Mouse (Mus musculus) liver, adult 2 months (tissue): ENCODE measurements around the gene Fbxo40. TPM values are rescaled to one million over a fixed set of nuclear protein-coding genes. Genes with fewer than 3 reads are reported as not detected.

Experiments
- DNase-seq: peaks from one replicate; pipeline ENCODE4 v3.0.0-alpha.2; 2011; ENCODE audit warnings: low read depth, low spot score; ENCODE audit errors: extremely low read depth
- H3K27ac ChIP-seq: fragments of 200-500 bp; replicated peaks from 2 replicates; pipeline ENCODE4 v1.5.1; 2012; ENCODE audit warnings: low read depth, mild to moderate bottlenecking, control low read depth, inconsistent platforms, low read length; ENCODE audit not compliant: insufficient read depth
- H3K27me3 ChIP-seq: fragments of 200-500 bp; 2 replicates; pipeline ENCODE4 v1.6.1; 2012; ENCODE audit warnings: mild to moderate bottlenecking, moderate library complexity, low read length, inconsistent platforms; ENCODE audit not compliant: control insufficient read depth, insufficient read depth
- H3K36me3 ChIP-seq: fragments of 200-500 bp; 2 replicates; pipeline ENCODE4 v1.6.1; 2012; ENCODE audit warnings: low read length, inconsistent platforms; ENCODE audit not compliant: control insufficient read depth, insufficient read depth
- H3K4me1 ChIP-seq: fragments of 200-500 bp; 2 replicates; pipeline ENCODE4 v1.6.1; 2011; ENCODE audit warnings: low read length; ENCODE audit not compliant: control insufficient read depth, insufficient read depth
- H3K4me3 ChIP-seq: fragments of 200-500 bp; 2 replicates; pipeline ENCODE4 v1.5.1; 2011; ENCODE audit warnings: low read depth, mild to moderate bottlenecking, control low read depth, low read length, moderate library complexity; ENCODE audit not compliant: insufficient read depth
- H3K79me2 ChIP-seq: fragments of 200-500 bp; 2 replicates; pipeline ENCODE4 v1.6.1; 2012; ENCODE audit warnings: inconsistent platforms, mild to moderate bottlenecking, low read length, moderate library complexity; ENCODE audit not compliant: control insufficient read depth, insufficient read depth
- H3K9ac ChIP-seq: fragments of 200-500 bp; 2 replicates; pipeline ENCODE4 v1.6.1; 2012; ENCODE audit warnings: low read depth, mild to moderate bottlenecking, control low read depth, inconsistent platforms, low read length
- CTCF ChIP-seq: fragments of 200-500 bp; IDR thresholded peaks from 2 replicates; pipeline ENCODE4 v1.5.1; 2011; ENCODE audit warnings: low read depth, low read length, control low read depth
- POLR2A ChIP-seq: fragments of 200-500 bp; IDR thresholded peaks from 2 replicates; pipeline ENCODE4 v1.6.1; 2011; ENCODE audit warnings: low read length, control low read depth; ENCODE audit not compliant: insufficient read depth; ENCODE audit errors: extremely low read depth
- WGBS: fragments of 180-500 bp; shearing (Covaris S2); methylation state at CpG from one replicate; pipeline ENCODE4 v1.1.7; 2018; 5-methylcytosine and 5-hydroxymethylcytosine counted together
- polyA plus RNA-seq: library from polyadenylated mRNA; depleted of rRNA; stranded (reverse); fragments of >200 nt; gene quantifications from 2 replicates; pipeline ENCODE4 v1.2.3, GENCODE M21; 2012
- total RNA-seq: library from RNA; depleted of rRNA; stranded (reverse); fragments of >200 nt; gene quantifications from 2 replicates; pipeline ENCODE4 v1.2.3, GENCODE M21; 2014

Gene Fbxo40
- total and polyA plus RNA-seq, 2 experiments, result 0.09 to 0.37 TPM

DNA sequence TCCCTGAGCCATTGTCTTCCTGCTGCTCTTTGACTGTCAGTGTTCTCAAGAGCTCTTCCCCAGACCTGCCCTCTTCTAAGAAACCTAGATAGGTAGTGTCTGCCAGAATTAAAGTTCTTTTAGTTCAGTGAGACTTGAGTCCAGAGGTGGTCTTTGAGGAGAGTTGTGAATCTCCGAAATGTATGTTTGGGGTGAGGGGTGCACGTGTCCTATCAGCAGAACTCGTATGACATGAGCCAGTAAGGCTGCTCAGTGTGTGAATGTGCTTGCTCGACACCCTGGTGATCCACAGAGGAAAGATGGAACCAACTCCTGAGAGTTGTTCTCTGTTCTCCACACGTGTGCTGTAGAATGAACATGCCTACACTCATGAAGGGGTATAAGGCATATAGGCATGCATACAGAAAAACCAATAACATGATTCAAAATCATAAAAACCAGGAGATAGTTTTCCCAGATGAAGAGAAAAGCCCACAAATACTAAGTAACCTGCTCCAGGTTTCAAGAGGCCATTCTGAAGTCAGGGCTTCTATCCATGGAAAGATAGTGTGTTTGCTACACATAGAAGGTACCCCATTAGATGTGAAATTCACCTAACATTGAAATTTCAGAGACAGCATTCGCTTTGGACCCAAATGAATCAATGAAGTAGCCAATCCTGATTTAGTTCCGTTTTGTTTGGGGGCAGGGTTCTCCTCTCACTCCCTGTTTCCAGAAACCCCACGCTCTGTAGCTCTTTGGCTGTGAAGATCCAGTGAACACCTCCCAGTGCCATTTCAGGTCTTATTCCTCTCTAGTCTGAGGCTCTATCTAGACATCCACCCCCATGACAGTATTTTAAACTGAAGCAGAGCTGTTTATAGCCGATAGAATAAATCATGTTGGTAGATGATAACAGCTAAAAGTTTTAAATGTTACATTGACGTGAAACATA, 63.5 kb downstream of the Fbxo40 start:
- Histone ChIP-seq H3K36me3 (peaks cover 59% of the 10 kb centered on the region), H3K27me3 (no peaks in the 10 kb centered on the region), H3K9ac (no peak overlapping the region), H3K79me2 (no peaks in the 10 kb centered on the region), H3K27ac (no peak overlapping the region), H3K4me1 (no peaks in the 10 kb centered on the region), H3K4me3 (no peak overlapping the region)
- no peak for TF ChIP-seq CTCF
- no peak for TF ChIP-seq POLR2A
- no peak for DNase-seq
- WGBS, result 95% methylated on average over 10 of the region's 10 CpGs

DNA sequence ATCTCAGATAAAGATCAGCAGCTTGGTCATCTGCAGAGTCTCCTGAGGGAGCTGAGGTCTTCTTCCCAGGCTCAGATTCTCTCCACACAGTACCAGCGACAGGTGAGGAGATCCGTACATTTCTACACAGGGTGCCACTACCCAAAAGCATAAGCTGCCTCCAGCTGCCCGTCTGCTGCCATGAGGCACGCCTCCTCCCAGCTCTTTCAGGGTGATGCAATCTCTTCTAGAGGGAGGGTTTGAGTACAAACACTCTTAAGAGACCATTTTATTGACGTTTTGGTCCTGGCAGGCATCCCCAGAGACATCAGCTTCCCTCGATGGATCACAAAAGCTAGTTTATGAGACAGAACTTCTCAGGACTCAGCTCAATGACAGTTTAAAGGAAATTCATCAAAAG, 64.5 kb downstream of the Fbxo40 start:
- Histone ChIP-seq H3K79me2 (no peaks in the 10 kb centered on the region), H3K9ac (no peak overlapping the region), H3K27ac (no peak overlapping the region), H3K36me3 (peaks cover 56% of the 10 kb centered on the region), H3K27me3 (no peaks in the 10 kb centered on the region), H3K4me1 (no peaks in the 10 kb centered on the region), H3K4me3 (no peak overlapping the region)
- DNase-seq, result no peak
- WGBS, result 59% methylated on average over 6 of the region's 6 CpGs
- TF ChIP-seq POLR2A, result no peak
- TF ChIP-seq CTCF, result no peak

DNA sequence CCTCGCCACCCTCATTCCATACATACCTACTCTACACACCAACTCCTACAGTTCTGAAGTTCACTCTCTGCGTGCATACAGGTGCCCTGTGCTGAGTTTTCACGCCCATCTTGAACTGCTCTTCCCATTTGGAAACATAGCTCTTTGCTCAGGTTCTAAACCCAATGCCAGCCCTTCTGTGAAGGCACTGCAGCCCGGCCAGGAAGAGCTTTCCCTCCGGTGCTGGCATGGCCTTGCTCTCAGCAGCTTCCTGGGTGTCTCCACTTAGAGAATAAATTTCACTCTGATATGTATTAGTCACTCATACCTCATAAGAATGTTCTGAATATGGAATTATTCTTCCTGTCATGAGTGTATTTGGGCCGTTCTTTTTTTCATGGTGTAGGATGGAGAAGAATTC, 64.9 kb downstream of the Fbxo40 start:
- Histone ChIP-seq H3K36me3 (peaks cover 58% of the 10 kb centered on the region), H3K27ac (no peak overlapping the region), H3K27me3 (no peaks in the 10 kb centered on the region), H3K4me1 (no peaks in the 10 kb centered on the region), H3K9ac (no peak overlapping the region), H3K4me3 (no peak overlapping the region), H3K79me2 (no peaks in the 10 kb centered on the region)
- TF ChIP-seq POLR2A, result no peak
- no peak for TF ChIP-seq CTCF
- no peak for DNase-seq
- WGBS, result 95% methylated on average over 6 of the region's 6 CpGs

DNA sequence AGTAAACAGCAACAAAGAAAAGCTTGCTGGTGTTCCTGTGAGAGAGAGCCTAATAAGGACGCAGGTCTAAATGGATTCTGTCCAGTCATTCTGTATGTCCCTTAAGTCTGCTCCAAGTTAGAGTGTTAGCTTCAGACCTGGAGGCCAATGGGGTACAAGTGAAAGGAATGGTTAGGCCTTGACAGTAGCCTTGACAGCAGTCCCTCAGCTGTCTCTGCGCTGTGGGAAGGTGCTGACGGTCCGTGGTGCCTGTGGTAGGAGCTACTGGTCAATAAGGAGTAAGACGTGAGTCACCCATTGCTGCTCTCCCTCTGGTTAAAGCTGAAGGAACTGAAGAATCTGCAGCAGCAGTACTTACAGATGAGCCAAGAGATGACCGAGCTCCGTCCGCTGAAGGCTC, 66.0 kb downstream of the Fbxo40 start:
- H3K27ac ChIP-seq, result no peak overlapping the region
- H3K4me3 ChIP-seq, result no peak overlapping the region
- H3K4me1 ChIP-seq, result no peaks in the 10 kb centered on the region
- TF ChIP-seq CTCF (no peak), POLR2A (no peak)
- no peak for DNase-seq
- H3K27me3 ChIP-seq, result no peaks in the 10 kb centered on the region
- H3K9ac ChIP-seq, result no peak overlapping the region
- H3K79me2 ChIP-seq, result no peaks in the 10 kb centered on the region
- peaks cover 58% of the 10 kb centered on the region for H3K36me3 ChIP-seq
- WGBS, result 95% methylated on average over 8 of the region's 8 CpGs

DNA sequence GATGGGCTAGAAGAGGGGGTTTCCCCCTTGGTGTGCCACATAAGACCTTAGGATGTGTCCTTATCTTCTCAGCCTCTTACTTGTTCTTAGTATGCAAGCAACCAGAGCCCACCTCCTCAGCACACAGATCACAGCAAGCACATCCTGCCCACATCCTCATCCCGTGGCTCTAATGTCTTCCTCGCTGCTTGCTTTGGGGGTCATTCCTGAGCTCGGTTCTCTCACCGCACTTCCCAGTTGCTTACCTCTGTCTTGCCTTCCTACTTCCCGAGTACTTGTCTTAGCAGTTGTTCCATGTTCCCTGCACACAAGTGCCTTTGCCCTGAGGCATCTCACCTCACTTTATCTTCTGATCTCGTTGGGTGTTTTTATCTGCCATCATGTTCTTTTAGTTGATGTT, 68.3 kb downstream of the Fbxo40 start:
- no peak for DNase-seq
- WGBS, result 87% methylated on average over 6 of the region's 6 CpGs
- no peaks in the 10 kb centered on the region for H3K4me1 ChIP-seq
- H3K9ac ChIP-seq, result no peak overlapping the region
- no peak overlapping the region for H3K4me3 ChIP-seq
- no peak for TF ChIP-seq CTCF
- TF ChIP-seq POLR2A, result no peak
- H3K36me3 ChIP-seq, result peaks cover 56% of the 10 kb centered on the region
- H3K27ac ChIP-seq, result no peak overlapping the region
- no peaks in the 10 kb centered on the region for H3K27me3 ChIP-seq
- H3K79me2 ChIP-seq, result no peaks in the 10 kb centered on the region

DNA sequence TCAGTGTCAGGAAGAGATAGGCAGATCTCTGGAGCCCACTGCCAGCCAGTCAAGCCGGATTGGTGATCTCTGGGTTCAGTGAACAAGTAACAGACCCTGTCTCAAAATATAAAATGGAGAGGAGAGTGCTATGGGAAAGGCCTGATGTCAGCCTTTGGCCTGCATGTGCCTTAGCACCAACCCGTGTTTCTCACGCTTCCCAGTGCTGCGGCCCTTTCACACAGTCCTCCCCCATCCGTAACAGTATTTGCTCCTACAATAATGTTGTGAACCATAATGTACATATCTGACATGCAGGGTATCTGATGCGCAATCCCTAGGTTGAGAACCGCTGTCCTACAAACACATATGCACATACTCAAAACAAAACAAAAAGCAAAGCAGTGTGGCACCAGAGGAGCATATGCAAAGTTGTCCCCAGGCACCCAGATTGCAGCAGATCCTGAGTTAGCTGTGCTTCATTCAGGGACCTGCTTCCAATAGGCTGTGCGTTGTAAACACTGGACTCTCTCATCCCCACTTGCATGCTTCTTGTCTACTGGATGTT, 69.1 kb downstream of the Fbxo40 start:
- no peak for DNase-seq
- Histone ChIP-seq H3K4me1 (no peaks in the 10 kb centered on the region), H3K9ac (no peak overlapping the region), H3K27me3 (no peaks in the 10 kb centered on the region), H3K36me3 (peaks cover 50% of the 10 kb centered on the region), H3K27ac (no peak overlapping the region), H3K79me2 (no peaks in the 10 kb centered on the region), H3K4me3 (no peak overlapping the region)
- WGBS, result 96% methylated on average over 8 of the region's 8 CpGs
- TF ChIP-seq POLR2A (no peak), CTCF (no peak)
